Mouse (Mus musculus) intestine, embryonic 14.5 days (tissue): ENCODE measurements at regions not wholly inside any gene's neighbourhood (a gene's known extent, or its start where the extent isn't known, plus 50 kb on each side); places are given as distances from the start of the nearest gene placed in this dataset.

Experiments used
- ATAC-seq: fragments of 200-750 bp; cut with Nextera tagmentation; replicated peaks from 2 replicates; pipeline ENCODE4 v1.8.0; 2017; ENCODE audit warnings: low read depth, moderate number of reproducible peaks, moderate TSS enrichment, moderate library complexity; ENCODE audit not compliant: low FRiP score, low TSS enrichment
- DNase-seq: peaks from one replicate; pipeline ENCODE4 v3.0.0-alpha.2; 2018; ENCODE audit warnings: low spot score
- H3K27ac ChIP-seq: fragments of 300-500 bp; sonication (generic); 2 replicates; pipeline ENCODE4 v1.5.1; 2014; ENCODE audit warnings: low read depth, mild to moderate bottlenecking, control low read depth
- H3K27me3 ChIP-seq: fragments of 300-500 bp; sonication (generic); replicated peaks from 2 replicates; pipeline ENCODE4 v1.6.1; 2014; ENCODE audit warnings: low read length, control low read depth; ENCODE audit not compliant: control insufficient read depth, insufficient read depth
- H3K36me3 ChIP-seq: fragments of 300-500 bp; sonication (generic); 2 replicates; pipeline ENCODE4 v1.6.1; 2014; ENCODE audit warnings: low read length, control low read depth; ENCODE audit not compliant: control insufficient read depth, insufficient read depth
- H3K4me1 ChIP-seq: fragments of 300-500 bp; sonication (generic); replicated peaks from 2 replicates; pipeline ENCODE4 v1.6.1; 2014; ENCODE audit warnings: low read length, control low read depth, mixed read lengths; ENCODE audit not compliant: control insufficient read depth, insufficient read depth
- H3K4me2 ChIP-seq: fragments of 300-500 bp; sonication (generic); 2 replicates; pipeline ENCODE4 v1.6.1; 2014; ENCODE audit warnings: low read length
- H3K4me3 ChIP-seq: fragments of 300-500 bp; sonication (generic); 2 replicates; pipeline ENCODE4 v1.5.1; 2014; ENCODE audit warnings: low read depth, low read length, control low read depth, mixed read lengths
- H3K9ac ChIP-seq: fragments of 300-500 bp; sonication (generic); 2 replicates; pipeline ENCODE4 v1.6.1; 2014; ENCODE audit warnings: mild to moderate bottlenecking, low read length
- H3K9me3 ChIP-seq: fragments of 300-500 bp; sonication (generic); 2 replicates; pipeline ENCODE4 v1.6.1; 2016; ENCODE audit warnings: low read length, control low read depth; ENCODE audit not compliant: control insufficient read depth
- WGBS: fragments of 180-500 bp; shearing (Covaris S2); extraction: QIAGEN DNeasy Blood & Tissue Kit; methylation state at CpG from one replicate; pipeline ENCODE4 v1.1.7; 2014; 5-methylcytosine and 5-hydroxymethylcytosine counted together

- Histone ChIP-seq H3K4me2 (no peak overlapping the region), H3K27me3 (no peaks in the 10 kb centered on the region), H3K36me3 (no peaks in the 10 kb centered on the region), H3K9me3 (no peaks in the 10 kb centered on the region), H3K9ac (no peak overlapping the region), H3K27ac (no peak overlapping the region), H3K4me1 (no peaks in the 10 kb centered on the region), H3K4me3 (no peak overlapping the region)
- ATAC-seq = no peak
- 73% methylated on average over 4 of the region's 4 CpGs for WGBS
- no peak for DNase-seq
Observed at GRCm38 (mm10) chr1:136710196-136710595, 85.5 kb downstream of the Zfp281 start.

GRCm38 (mm10) chr1:136711243-136711642, 86.5 kb downstream of the Zfp281 start:
- H3K9ac ChIP-seq = no peak overlapping the region
- H3K36me3 ChIP-seq = no peaks in the 10 kb centered on the region
- no peak overlapping the region for H3K27ac ChIP-seq
- H3K4me2 ChIP-seq = no peak overlapping the region
- H3K27me3 ChIP-seq = no peaks in the 10 kb centered on the region
- no peaks in the 10 kb centered on the region for H3K9me3 ChIP-seq
- DNase-seq (no peak), ATAC-seq (no peak)
- WGBS = 80% methylated on average over 7 of the region's 7 CpGs
- H3K4me1 ChIP-seq = no peaks in the 10 kb centered on the region
- no peak overlapping the region for H3K4me3 ChIP-seq

- no peak overlapping the region for H3K4me3 ChIP-seq
- H3K27me3 ChIP-seq = no peaks in the 10 kb centered on the region
- no peak overlapping the region for H3K27ac ChIP-seq
- peaks cover 12% of the 10 kb centered on the region for H3K4me1 ChIP-seq
- no peaks in the 10 kb centered on the region for H3K36me3 ChIP-seq
- H3K4me2 ChIP-seq = no peak overlapping the region
- H3K9ac ChIP-seq = no peak overlapping the region
- no peak for ATAC-seq
- no peak for DNase-seq
- H3K9me3 ChIP-seq = no peaks in the 10 kb centered on the region
- WGBS = 57% methylated on average over 4 of the region's 4 CpGs
Observed at GRCm38 (mm10) chr1:136714077-136714476, 89.4 kb downstream of the Zfp281 start.

- H3K9me3 ChIP-seq = no peaks in the 10 kb centered on the region
- no peak overlapping the region for H3K9ac ChIP-seq
- WGBS = 52% methylated on average over 11 of the region's 11 CpGs
- H3K27ac ChIP-seq = no peak overlapping the region
- H3K4me3 ChIP-seq = no peak overlapping the region
- ATAC-seq (no peak), DNase-seq (no peak)
- H3K36me3 ChIP-seq = no peaks in the 10 kb centered on the region
- no peaks in the 10 kb centered on the region for H3K27me3 ChIP-seq
- H3K4me2 ChIP-seq = no peak overlapping the region
- H3K4me1 ChIP-seq = peaks cover 12% of the 10 kb centered on the region
Observed at GRCm38 (mm10) chr1:136714987-136715386, 90.3 kb downstream of the Zfp281 start.

- Histone ChIP-seq H3K27ac (peak overlapping the region; percentile 18), H3K4me3 (no peak overlapping the region), H3K4me1 (peaks cover 12% of the 10 kb centered on the region)
Observed at GRCm38 (mm10) chr1:136717830-136718517, 93.3 kb downstream of the Zfp281 start.

GRCm38 (mm10) chr1:136723839-136724443, 99.2 kb downstream of the Zfp281 start:
- no peaks in the 10 kb centered on the region for H3K36me3 ChIP-seq
- ATAC-seq (no peak), DNase-seq (no peak)
- WGBS = 91% methylated on average over 13 of the region's 13 CpGs
- no peak overlapping the region for H3K9ac ChIP-seq
- 0 out of 2 replicates have a peak, but pooled peaks cover 5% of the 10 kb centered on the region for H3K4me1 ChIP-seq
- H3K27ac ChIP-seq = no peak overlapping the region
- no peak overlapping the region for H3K4me3 ChIP-seq
- no peak overlapping the region for H3K4me2 ChIP-seq
- no peaks in the 10 kb centered on the region for H3K9me3 ChIP-seq
- H3K27me3 ChIP-seq = no peaks in the 10 kb centered on the region

More at GRCm38 (mm10) chr1:136717830-136718517, 93.3 kb downstream of the Zfp281 start:
- Histone ChIP-seq H3K27me3 (no peaks in the 10 kb centered on the region), H3K36me3 (no peaks in the 10 kb centered on the region), H3K9me3 (no peaks in the 10 kb centered on the region), H3K4me2 (peak overlapping the region; percentile 20; the same call in 1 of the 2 replicates), H3K9ac (no peak overlapping the region)
- DNase-seq (peak; percentile 62), ATAC-seq (peak; percentile 50; the same call in 1 of the 2 replicates)
- 34% methylated on average over 15 of the region's 15 CpGs for WGBS

GRCm38 (mm10) chr1:136725242-136725641, 100.5 kb downstream of the Zfp281 start:
- 21% methylated on average over 4 of the region's 4 CpGs for WGBS
- Histone ChIP-seq H3K4me1 (0 out of 2 replicates have a peak, but pooled peaks cover 5% of the 10 kb centered on the region), H3K27ac (no peak overlapping the region), H3K27me3 (no peaks in the 10 kb centered on the region), H3K9ac (no peak overlapping the region), H3K4me3 (no peak overlapping the region), H3K4me2 (no peak overlapping the region), H3K9me3 (no peaks in the 10 kb centered on the region), H3K36me3 (no peaks in the 10 kb centered on the region)
- ATAC-seq (no peak), DNase-seq (no peak)

GRCm38 (mm10) chr1:136726145-136726935, 101.6 kb downstream of the Zfp281 start:
- H3K4me3 ChIP-seq = no peak overlapping the region
- H3K4me2 ChIP-seq = no peak overlapping the region
- no peak overlapping the region for H3K9ac ChIP-seq
- H3K4me1 ChIP-seq = 0 out of 2 replicates have a peak, but pooled peaks cover 5% of the 10 kb centered on the region
- H3K27ac ChIP-seq = no peak overlapping the region
- DNase-seq = no peak
- H3K27me3 ChIP-seq = no peaks in the 10 kb centered on the region
- no peak for ATAC-seq
- no peaks in the 10 kb centered on the region for H3K9me3 ChIP-seq
- 64% methylated on average over 11 of the region's 11 CpGs for WGBS
- H3K36me3 ChIP-seq = no peaks in the 10 kb centered on the region
